Mouse (Mus musculus): ENCODE data around the gene Kcnj10.
A peak's percentile ranks its signal among the peaks of the same experiment; 100 is the strongest.

Gene Kcnj10

DNA sequence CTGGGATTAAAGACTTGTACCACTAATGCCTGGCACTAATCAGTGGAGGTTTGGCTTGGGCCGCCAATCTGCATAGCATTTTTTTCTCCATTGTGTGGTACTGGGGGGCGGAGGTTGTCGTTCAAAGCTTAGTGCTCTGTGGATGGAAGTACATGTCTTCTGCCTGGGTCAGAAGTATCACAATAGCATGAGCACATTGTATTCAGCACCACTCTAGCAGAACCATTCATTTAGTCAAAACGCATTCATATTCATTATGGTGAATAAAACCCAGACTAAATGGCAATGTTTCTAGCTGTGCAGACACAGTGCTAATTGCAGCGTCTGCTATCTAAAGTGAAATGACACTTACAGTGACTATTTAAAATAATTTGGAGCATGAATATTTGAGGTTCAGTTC lies 46.2 kb downstream of the Kcnj10 start:
- no peak for DNase-seq

DNA sequence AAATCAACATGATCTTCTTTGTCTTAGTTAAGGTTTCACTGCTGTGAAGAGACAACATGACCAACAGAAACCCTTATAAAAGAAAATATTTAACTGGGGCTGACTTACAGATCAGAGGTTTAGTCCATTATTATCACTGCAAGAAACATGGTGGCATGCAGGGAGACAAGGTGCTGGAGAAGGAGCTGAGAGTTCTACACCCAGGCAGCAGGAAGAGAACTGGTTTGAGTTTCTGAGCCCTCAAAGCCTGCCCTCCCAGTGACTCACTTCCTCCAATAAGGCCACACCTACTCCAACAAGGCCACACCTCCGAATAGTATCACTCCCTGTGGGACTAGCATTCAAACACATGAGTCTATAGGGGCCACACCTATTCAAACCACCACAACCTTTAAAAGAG lies 49.8 kb downstream of the Kcnj10 start:
- DNase-seq = no peak

DNA sequence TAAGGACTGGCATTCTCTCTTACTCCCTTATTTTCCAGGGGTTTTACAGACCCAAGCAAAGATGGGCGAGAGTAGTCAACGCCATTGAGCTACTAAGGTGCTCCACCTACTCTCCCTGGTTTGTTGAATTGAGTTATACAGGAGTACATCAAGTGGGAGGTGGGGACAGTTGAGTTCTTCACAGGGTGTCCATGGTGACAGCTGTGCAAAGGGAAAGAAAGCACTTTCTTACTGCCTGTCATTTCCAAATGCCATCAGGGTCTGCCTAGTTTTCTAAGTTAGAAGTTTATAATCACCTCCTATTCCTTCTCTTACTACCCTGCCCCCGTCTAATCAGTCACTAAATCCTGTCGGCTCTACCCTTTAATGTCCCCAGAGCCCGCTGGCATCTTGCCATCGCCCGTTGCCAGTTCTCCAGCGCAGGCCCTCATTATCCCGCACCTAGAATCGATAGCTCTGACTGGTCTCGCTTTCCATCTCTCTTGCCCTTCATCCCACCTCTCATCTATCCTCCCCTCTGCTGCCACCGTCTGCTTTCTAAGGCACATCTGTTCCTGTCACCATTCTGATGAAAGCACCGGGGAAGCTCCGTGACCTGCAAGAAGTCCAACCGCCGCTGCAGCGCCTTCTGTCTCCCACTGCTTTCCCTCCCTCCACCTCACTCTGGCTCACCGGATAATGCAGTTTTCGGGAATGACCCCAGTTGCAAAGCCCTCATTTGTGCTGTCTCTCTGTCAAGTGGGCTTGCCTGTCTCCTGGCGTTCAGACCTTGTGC lies 51.0 kb downstream of the Kcnj10 start:
- no peak for DNase-seq

DNA sequence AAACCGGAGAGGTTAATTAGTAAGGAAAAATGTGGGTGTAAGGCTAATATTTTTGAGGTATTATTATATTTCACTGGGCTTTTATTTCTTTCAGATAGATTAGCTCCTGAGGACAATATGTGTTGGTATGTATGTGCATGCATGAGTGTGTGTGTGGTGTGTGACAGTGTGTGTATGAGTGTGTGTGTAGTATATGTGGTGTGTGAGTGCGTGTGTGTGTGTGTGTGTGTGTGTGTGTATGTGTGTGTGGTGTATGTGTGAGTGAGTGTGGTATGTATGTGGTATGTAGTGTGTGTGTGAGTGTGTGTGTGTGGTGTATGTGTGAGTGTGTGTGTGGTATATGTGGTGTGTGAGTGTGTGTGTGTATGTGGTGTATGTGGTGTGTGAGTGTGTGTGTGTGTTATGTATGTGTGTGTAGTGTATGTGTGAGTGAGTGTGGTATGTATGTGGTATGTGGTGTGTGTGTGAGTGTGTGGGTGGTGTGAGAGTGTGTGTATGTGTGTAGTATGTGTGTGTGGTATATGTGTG lies 51.7 kb downstream of the Kcnj10 start:
- no peak for DNase-seq

DNA sequence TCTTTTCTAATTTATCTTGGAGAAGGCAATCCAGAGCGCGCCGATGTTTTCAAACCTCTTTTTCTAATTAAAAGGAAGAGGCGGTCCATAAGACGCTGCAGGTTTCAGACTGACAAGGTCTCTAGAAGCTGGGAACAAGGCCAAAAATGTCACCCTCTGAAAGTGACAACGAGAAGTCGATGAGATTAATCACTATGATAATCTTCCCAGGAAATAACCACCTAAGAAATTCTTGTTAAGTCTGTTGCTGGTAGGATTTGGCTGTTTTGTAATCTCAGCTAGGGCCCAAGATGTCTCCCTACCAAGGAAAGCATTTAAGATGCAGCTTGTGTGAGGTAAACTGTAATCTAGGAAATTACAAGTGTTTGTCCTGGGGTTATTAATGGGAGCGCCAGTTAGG lies 52.7 kb downstream of the Kcnj10 start:
- DNase-seq = no peak

DNA sequence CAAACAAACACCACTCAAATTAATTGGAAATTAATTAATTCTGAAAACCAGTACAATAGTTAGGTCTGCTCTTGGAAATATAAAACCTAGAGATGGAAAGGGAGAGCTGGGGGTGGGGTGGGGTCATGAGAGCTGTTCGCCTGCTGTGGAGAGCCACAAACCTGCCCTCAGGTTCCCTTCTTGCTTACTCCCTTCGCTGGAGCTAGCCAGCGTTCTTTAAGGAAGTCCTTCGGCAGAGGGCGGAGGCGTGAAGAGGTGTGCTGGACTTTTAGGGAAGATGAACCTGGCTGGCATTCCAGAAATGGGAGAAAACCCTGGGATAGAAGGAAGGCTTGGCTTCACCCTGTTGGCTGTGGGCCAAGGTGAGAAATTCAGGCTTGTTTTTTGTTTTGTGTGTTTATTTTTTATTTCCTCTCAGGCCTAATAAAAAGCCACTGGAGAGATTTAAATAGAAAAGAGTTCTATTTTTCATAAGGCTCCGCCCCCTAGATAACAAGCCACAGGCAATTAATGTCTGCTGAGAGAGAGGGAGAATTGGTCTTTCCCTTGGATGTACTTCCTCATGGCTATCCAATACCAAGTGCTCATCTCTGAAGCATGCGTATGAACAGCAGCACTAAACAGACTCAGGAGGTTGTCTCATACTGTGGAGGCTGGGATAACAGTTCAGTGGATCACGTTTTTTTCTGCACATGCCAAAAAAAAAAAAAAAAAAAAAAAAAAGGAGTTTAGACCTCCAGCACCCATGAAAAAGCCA lies 56.2 kb downstream of the Kcnj10 start:
- no peak for DNase-seq

DNA sequence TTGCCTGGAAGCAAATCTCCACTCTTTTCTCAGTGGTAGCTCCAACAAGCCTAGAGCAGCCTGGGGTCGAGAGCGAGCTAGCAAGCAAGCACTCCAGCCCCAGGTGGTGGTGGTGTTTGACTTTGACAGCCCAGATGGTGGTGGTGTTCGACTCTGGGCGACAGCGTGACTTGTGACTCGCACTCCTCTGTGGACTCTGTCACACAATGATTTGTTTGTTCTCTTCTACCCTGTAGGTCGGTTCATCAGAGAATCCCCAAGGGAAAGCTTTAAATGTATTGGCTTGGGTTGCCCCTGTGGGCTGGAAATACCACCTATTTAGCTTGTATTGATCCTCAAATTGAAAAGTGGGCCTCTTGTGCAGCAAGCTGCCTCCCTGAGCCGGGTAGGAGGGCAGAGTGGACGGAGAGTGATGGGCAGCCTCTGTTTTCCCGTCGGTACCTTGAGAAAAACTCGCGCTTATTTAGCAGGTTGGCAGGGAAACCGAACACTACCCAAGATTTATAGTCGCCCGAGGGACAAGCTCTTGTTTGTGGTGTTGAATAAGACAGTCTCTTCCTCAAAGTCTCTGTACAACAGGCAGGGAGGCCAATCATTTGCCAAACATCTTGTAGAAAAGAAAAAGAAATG lies 65.2 kb downstream of the Kcnj10 start:
- no peak for DNase-seq

DNA sequence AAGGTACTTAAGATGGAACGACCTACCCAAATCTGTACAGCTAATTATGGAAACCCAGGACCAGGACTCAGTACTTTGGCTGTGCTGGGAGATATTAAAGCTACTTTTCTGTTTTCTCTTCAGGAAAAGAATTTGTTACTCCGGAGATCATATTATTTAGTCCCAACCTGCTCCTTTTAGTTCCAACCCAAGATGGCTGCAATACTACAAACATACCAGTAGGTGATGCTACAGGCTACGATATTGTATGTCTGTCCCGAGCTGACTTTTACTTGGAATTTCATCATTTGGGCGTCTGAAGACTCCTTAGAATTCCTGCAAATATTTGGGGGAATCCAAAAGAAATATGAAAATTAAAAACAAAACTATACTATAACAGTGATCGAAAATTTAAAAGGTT lies 68.0 kb downstream of the Kcnj10 start:
- peak; percentile 18 for DNase-seq

DNA sequence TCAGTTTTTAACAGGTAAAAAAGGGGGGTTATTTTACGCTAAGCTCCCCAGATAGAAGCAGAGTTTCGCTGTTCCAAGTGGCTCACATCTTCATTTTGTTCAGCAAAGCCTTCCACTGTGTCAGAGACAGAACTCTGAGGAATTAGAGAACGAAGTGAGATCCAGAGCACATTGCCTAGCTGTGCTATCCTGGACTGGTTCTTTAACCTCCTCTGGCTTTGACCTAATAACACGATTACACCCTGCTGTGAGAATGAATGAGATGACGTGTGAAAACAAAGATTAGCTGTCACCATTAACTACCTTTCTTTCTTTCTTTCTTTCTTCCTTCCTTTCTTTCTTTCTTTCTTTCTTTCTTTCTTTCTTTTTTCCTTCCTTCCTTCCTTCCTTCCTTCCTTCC lies 68.4 kb downstream of the Kcnj10 start:
- no peak for DNase-seq

DNA sequence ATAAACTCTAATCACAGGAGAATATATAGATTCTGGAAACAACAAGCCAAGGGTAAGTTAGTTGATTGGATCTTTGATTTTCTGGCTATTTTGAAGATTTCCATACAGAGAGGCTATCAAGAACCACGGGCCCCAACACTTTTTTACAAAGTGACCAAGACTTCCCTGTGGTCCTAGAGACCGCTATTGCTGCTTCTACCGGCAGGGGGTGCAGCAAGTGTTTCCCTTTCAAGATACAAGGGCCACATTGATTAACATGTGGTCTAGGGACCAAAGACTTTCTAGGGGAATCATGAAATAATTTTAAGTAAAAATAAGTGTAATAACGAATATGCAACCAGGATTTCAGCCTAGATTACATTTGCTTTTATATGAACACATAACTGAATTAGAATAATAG lies 69.8 kb downstream of the Kcnj10 start:
- DNase-seq = peak; percentile 32

DNA sequence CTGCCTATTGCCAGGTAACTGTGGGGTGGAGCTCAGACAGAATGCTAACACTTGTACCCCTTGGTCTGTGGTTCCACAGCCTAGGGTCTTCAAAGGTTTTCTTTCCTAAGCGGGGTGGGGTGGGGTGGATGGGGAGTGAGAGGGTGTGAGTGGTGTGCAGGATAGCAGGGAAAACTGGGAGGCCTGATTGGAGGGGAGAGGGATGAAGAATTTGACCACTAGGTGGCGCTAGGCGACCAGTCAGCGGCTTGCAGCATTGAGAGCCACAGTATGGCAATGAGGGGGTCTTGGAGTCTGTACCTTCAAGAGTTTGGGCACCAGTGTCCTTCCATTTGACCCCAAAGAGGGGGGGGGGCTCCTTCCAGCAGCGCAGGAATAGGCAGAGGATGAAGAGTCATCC lies 71.2 kb downstream of the Kcnj10 start:
- DNase-seq = peak; percentile 60

DNA sequence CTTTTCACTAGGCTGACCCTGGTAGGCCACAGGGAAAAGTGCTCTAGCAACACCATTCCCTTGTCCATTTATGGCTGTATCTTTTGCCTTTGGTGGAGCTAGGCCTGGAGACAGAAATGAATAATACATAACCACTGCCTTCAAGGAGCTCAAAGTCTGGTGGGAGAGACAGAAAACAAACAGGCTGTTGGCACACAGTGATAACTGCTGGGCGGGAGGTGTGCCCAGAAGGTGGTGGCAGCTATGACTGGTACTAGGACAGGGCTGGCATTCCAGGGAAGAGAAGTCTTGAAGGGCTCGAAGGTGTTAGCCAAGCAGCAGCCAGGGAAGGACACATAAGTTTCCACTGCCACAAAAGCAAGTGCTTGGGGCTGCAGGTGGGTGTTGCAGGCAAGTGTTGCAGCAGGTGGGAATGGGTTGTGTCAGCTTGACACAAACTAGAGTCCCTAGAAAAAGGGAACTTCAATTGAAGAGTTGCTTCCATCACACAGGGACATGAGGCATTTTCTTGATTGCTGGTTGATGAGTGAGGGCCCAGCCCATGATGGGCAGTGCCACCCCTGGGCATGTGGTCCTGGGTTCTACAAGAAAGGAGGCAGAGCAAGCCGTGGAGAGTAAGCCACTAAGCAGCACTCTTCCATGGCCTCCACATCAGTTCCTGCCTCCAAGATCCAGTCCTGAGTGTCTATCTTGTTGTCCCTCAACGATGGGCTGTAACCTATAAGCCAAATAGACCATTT lies 72.7 kb downstream of the Kcnj10 start:
- no peak for DNase-seq

DNA sequence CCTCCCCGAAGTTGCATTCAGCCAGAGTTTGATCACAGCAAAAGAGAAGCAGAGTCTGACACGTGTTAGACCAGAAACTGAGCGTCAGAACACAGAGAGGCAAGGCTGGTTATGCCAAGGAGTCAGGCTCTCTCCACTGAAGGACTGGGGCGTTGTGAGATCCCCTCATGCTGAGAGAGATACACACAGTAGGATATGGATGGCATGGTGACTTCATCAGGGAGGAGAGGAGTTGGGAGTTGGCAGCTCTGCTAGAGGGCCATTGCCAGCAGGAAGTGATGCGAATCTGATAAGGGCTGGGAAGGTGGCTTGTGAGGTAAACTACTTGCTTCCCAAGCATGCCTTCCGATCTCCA lies 73.2 kb downstream of the Kcnj10 start:
- DNase-seq = no peak

DNA sequence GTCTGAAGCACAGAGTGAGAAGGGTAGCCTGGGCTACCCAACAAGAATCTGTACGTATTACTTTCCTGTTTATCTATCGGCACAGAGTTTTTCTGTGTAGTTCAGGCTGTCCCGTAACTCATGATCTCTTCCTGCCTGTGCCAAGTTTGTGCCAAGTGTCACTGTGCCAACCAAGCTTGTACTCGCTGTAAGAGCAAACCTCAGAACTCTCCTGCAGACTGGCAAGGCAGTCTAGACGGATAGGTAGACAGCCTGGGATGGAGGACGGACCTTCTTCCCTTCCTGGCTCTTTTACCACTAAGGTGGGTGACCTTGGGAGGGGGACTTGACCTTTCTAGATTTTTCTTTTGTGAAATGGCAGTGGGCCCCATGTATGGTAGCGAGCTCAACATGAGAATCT lies 74.1 kb downstream of the Kcnj10 start:
- DNase-seq = no peak

DNA sequence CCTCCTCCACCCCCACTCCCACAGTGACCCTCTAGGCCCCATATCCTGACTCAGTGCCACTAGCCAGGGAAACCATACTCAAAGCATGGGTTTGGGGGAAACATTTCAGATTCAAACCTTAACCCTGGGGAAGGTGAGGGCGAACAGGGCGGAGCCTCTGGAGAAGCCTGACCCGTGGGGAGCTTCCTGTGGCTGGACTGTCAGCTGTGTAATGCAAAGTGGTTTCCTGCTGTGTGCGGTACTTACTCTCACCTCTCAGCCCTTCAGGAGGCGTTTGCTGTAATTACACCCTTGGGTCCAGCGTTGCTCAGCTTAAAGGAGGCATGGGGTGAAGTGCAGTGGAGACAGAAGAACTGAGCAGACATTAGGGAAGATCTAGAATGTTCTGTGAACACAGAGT lies 77.2 kb downstream of the Kcnj10 start:
- DNase-seq = no peak

DNA sequence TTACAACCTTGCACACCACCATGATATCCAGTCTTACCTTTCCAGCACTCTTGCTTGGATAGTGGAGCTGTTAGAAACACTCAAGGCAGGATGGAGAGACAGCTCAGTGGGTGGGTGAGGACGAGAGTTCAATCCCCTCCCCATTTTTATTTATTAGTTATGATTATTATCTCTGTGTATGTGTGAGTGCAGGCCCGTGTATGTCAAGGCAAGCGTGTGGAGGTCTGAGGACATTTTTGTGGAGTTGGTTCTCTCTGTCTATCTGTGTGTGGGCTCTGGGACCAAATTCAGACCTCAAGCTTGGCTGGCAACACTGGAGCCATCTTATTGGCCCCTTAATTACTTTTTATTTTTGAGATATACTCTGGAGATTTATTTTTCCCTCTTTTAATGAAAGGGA lies 77.6 kb downstream of the Kcnj10 start:
- no peak for DNase-seq

DNA sequence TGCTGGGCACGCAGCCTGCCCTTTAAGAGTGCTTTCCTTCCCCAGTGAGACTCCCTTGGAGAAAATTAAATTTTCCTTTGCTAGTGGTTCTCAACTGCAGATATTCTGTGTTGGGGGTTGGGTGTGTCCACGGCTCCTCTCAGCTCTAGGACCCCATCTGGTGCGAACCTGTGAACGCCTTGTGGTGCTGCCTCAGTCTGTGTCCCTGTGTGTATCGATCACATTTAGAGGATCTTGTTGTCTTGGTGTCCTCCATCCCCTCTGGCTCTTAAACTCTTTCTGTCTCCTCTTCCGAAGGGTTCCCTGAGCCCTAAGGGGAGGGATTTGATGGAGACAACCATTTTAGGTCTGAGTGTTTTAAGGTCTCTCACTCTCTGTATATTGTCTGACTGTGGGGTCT lies 79.2 kb downstream of the Kcnj10 start:
- no peak for DNase-seq

DNA sequence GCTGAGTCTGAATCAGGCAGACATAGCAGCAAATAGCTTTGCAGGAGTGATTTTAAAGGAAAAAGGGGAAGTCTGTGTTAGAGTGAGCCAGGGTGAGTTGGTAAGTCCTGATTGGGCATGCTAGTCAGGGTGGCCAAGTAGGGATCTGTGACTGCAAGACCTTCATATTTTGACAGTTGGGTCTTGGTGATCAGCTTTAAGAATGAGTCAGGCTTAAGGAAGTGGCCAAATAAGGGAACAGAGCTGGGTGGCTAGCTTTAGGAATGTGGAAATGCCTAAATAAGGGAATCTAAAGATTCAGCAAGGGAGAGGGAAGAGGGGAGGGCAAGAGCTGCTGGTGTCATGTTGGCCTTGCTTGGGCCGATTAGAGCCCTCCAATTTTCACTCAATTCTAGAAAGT lies 82.4 kb downstream of the Kcnj10 start:
- no peak for DNase-seq

Data from right cerebral cortex, adult 18-20 months (tissue).